Mouse (Mus musculus) hindbrain, embryonic 12.5 days (tissue): ENCODE measurements around the gene Nt5c3. TPM values are rescaled to one million over a fixed set of nuclear protein-coding genes. Genes with fewer than 3 reads are reported as not detected.

Experiments
- ATAC-seq: fragments of 200-750 bp; cut with Nextera tagmentation; 2 replicates; pipeline ENCODE4 v1.8.0; 2017; ENCODE audit warnings: moderate TSS enrichment; ENCODE audit not compliant: low FRiP score
- H3K27ac ChIP-seq: fragments of 300-500 bp; sonication (generic); 2 replicates; pipeline ENCODE4 v1.5.1; 2016; ENCODE audit warnings: mild to moderate bottlenecking
- H3K27me3 ChIP-seq: fragments of 300-500 bp; sonication (generic); 2 replicates; pipeline ENCODE4 v1.6.1; 2016; ENCODE audit warnings: mild to moderate bottlenecking
- H3K36me3 ChIP-seq: fragments of 300-500 bp; sonication (generic); 2 replicates; pipeline ENCODE4 v1.6.1; 2016; ENCODE audit warnings: mild to moderate bottlenecking
- H3K4me1 ChIP-seq: fragments of 300-500 bp; sonication (generic); 2 replicates; pipeline ENCODE4 v1.6.1; 2016
- H3K4me2 ChIP-seq: fragments of 300-500 bp; sonication (generic); replicated peaks from 2 replicates; pipeline ENCODE4 v1.6.1; 2016; ENCODE audit warnings: mild to moderate bottlenecking
- H3K4me3 ChIP-seq: fragments of 300-500 bp; sonication (generic); 2 replicates; pipeline ENCODE4 v1.5.1; 2016; ENCODE audit warnings: mild to moderate bottlenecking
- H3K9ac ChIP-seq: fragments of 300-500 bp; sonication (generic); 2 replicates; pipeline ENCODE4 v1.6.1; 2016; ENCODE audit warnings: mild to moderate bottlenecking, moderate library complexity
- H3K9me3 ChIP-seq: fragments of 300-500 bp; sonication (generic); replicated peaks from 2 replicates; pipeline ENCODE4 v1.6.1; 2016; ENCODE audit warnings: mild to moderate bottlenecking
- WGBS: fragments of 180-500 bp; shearing (Covaris S2); methylation state at CpG from one replicate; pipeline ENCODE4 v1.1.7; 2016; 5-methylcytosine and 5-hydroxymethylcytosine counted together
- polyA plus RNA-seq: library from polyadenylated mRNA; unstranded; fragments of >200 nt; fragmentation: Nextera tagmentation; extraction: Ambion mirVana; gene quantifications from 2 replicates; pipeline ENCODE4 v1.2.1, GENCODE M21; 2016

Gene Nt5c3
- polyA plus RNA-seq, 1 experiment from 2014 or later, result 102 TPM

GRCm38 (mm10) chr6:56916279-56916678, 7.5 kb downstream of the Nt5c3 start:
- 93% methylated on average over 2 of the region's 2 CpGs for WGBS
- H3K36me3 ChIP-seq, result no peaks in the 10 kb centered on the region
- no peaks in the 10 kb centered on the region for H3K27me3 ChIP-seq
- no peak for ATAC-seq
- no peak overlapping the region for H3K27ac ChIP-seq
- H3K9ac ChIP-seq, result no peak overlapping the region
- H3K4me3 ChIP-seq, result no peak overlapping the region
- no peak overlapping the region for H3K4me2 ChIP-seq
- no peaks in the 10 kb centered on the region for H3K4me1 ChIP-seq
- no peaks in the 10 kb centered on the region; the same call in 1 of the 2 replicates for H3K9me3 ChIP-seq

- Histone ChIP-seq H3K9me3 (no peaks in the 10 kb centered on the region; the same call in 1 of the 2 replicates), H3K27me3 (no peaks in the 10 kb centered on the region), H3K4me2 (no peak overlapping the region), H3K4me3 (no peak overlapping the region), H3K27ac (no peak overlapping the region), H3K36me3 (no peaks in the 10 kb centered on the region), H3K9ac (no peak overlapping the region), H3K4me1 (no peaks in the 10 kb centered on the region)
- 85% methylated on average over 2 of the region's 2 CpGs for WGBS
- no peak for ATAC-seq
Measured at GRCm38 (mm10) chr6:56913092-56913858, 10.5 kb downstream of the Nt5c3 start.

- WGBS, result 85% methylated on average over 2 of the region's 2 CpGs
- Histone ChIP-seq H3K27ac (no peak overlapping the region), H3K9ac (no peak overlapping the region), H3K9me3 (no peaks in the 10 kb centered on the region; the same call in 1 of the 2 replicates), H3K4me2 (no peak overlapping the region), H3K4me3 (no peak overlapping the region), H3K36me3 (no peaks in the 10 kb centered on the region), H3K27me3 (no peaks in the 10 kb centered on the region), H3K4me1 (no peaks in the 10 kb centered on the region; the same call in 1 of the 2 replicates)
- no peak for ATAC-seq
Measured at GRCm38 (mm10) chr6:56910910-56911309, 12.8 kb downstream of the Nt5c3 start.

- Histone ChIP-seq H3K4me2 (no peak overlapping the region), H3K27me3 (no peaks in the 10 kb centered on the region), H3K4me3 (no peak overlapping the region), H3K4me1 (peaks cover 7% of the 10 kb centered on the region), H3K9ac (no peak overlapping the region), H3K36me3 (no peaks in the 10 kb centered on the region), H3K9me3 (no peaks in the 10 kb centered on the region), H3K27ac (no peak overlapping the region)
- 10% methylated on average over 4 of the region's 4 CpGs for WGBS
- no peak for ATAC-seq
Measured at GRCm38 (mm10) chr6:56908912-56909311, 14.8 kb downstream of the Nt5c3 start.

GRCm38 (mm10) chr6:56908397-56908796, 15.3 kb downstream of the Nt5c3 start:
- Histone ChIP-seq H3K4me1 (peaks cover 11% of the 10 kb centered on the region), H3K9ac (no peak overlapping the region), H3K27ac (no peak overlapping the region), H3K27me3 (no peaks in the 10 kb centered on the region), H3K9me3 (no peaks in the 10 kb centered on the region), H3K4me2 (no peak overlapping the region), H3K4me3 (no peak overlapping the region), H3K36me3 (no peaks in the 10 kb centered on the region)
- WGBS, result 90% methylated on average over 2 of the region's 2 CpGs
- no peak for ATAC-seq

GRCm38 (mm10) chr6:56907973-56908372, 15.8 kb downstream of the Nt5c3 start:
- Histone ChIP-seq H3K36me3 (no peaks in the 10 kb centered on the region), H3K4me2 (no peak overlapping the region), H3K4me1 (peaks cover 11% of the 10 kb centered on the region), H3K4me3 (no peak overlapping the region), H3K27ac (no peak overlapping the region), H3K9ac (no peak overlapping the region), H3K27me3 (no peaks in the 10 kb centered on the region), H3K9me3 (no peaks in the 10 kb centered on the region)
- WGBS, result 95% methylated on average over 3 of the region's 3 CpGs
- ATAC-seq, result no peak

- Histone ChIP-seq H3K36me3 (no peaks in the 10 kb centered on the region), H3K4me1 (peaks cover 18% of the 10 kb centered on the region), H3K27me3 (no peaks in the 10 kb centered on the region), H3K9me3 (no peaks in the 10 kb centered on the region), H3K4me3 (no peak overlapping the region), H3K9ac (no peak overlapping the region), H3K27ac (no peak overlapping the region), H3K4me2 (no peak overlapping the region)
- WGBS, result 81% methylated on average over 8 of the region's 8 CpGs
- no peak for ATAC-seq
Measured at GRCm38 (mm10) chr6:56906121-56906846, 17.4 kb downstream of the Nt5c3 start.

- ATAC-seq, result no peak
- no peaks in the 10 kb centered on the region for H3K9me3 ChIP-seq
Measured at GRCm38 (mm10) chr6:56905486-56905885, 18.2 kb downstream of the Nt5c3 start.

GRCm38 (mm10) chr6:56904982-56905381, 18.8 kb downstream of the Nt5c3 start:
- Histone ChIP-seq H3K9me3 (no peaks in the 10 kb centered on the region), H3K36me3 (no peaks in the 10 kb centered on the region), H3K4me2 (no peak overlapping the region), H3K27me3 (no peaks in the 10 kb centered on the region), H3K27ac (no peak overlapping the region), H3K4me1 (peaks cover 18% of the 10 kb centered on the region), H3K4me3 (no peak overlapping the region), H3K9ac (no peak overlapping the region)
- ATAC-seq, result no peak
- WGBS, result 84% methylated on average over 2 of the region's 2 CpGs

More at GRCm38 (mm10) chr6:56905486-56905885, 18.2 kb downstream of the Nt5c3 start:
- Histone ChIP-seq H3K36me3 (no peaks in the 10 kb centered on the region), H3K4me2 (no peak overlapping the region), H3K27me3 (no peaks in the 10 kb centered on the region), H3K9ac (no peak overlapping the region), H3K4me3 (no peak overlapping the region), H3K4me1 (peaks cover 18% of the 10 kb centered on the region), H3K27ac (no peak overlapping the region)
- WGBS, result 88% methylated on average over 5 of the region's 5 CpGs

- no peak for ATAC-seq
- WGBS, result 93% methylated on average over 1 of the region's 1 CpGs
- Histone ChIP-seq H3K4me3 (no peak overlapping the region), H3K36me3 (no peaks in the 10 kb centered on the region), H3K27ac (peak overlapping the region; percentile 30; the same call in 1 of the 2 replicates), H3K9me3 (no peaks in the 10 kb centered on the region), H3K27me3 (no peaks in the 10 kb centered on the region), H3K4me1 (peaks cover 18% of the 10 kb centered on the region), H3K4me2 (no peak overlapping the region), H3K9ac (no peak overlapping the region)
Measured at GRCm38 (mm10) chr6:56904330-56904729, 19.4 kb downstream of the Nt5c3 start.

GRCm38 (mm10) chr6:56903831-56904230, 19.9 kb downstream of the Nt5c3 start:
- Histone ChIP-seq H3K27ac (no peak overlapping the region), H3K4me1 (peaks cover 18% of the 10 kb centered on the region), H3K4me2 (no peak overlapping the region), H3K36me3 (no peaks in the 10 kb centered on the region), H3K4me3 (no peak overlapping the region), H3K27me3 (no peaks in the 10 kb centered on the region), H3K9me3 (no peaks in the 10 kb centered on the region), H3K9ac (no peak overlapping the region)
- WGBS, result 64% methylated on average over 6 of the region's 6 CpGs
- no peak for ATAC-seq

GRCm38 (mm10) chr6:56902606-56903520, 20.9 kb downstream of the Nt5c3 start:
- H3K27ac ChIP-seq, result no peak overlapping the region
- no peak overlapping the region for H3K9ac ChIP-seq
- peak; percentile 48; the same call in 1 of the 2 replicates for ATAC-seq
- H3K9me3 ChIP-seq, result no peaks in the 10 kb centered on the region
- H3K27me3 ChIP-seq, result no peaks in the 10 kb centered on the region
- H3K4me1 ChIP-seq, result peaks cover 18% of the 10 kb centered on the region
- H3K4me2 ChIP-seq, result no peak overlapping the region
- no peaks in the 10 kb centered on the region for H3K36me3 ChIP-seq
- 80% methylated on average over 7 of the region's 7 CpGs for WGBS
- H3K4me3 ChIP-seq, result no peak overlapping the region
